Mouse (Mus musculus): ENCODE measurements around the gene Stx8. TPM values are rescaled to one million over a fixed set of nuclear protein-coding genes. Genes with fewer than 3 reads are reported as not detected.
A peak's percentile ranks its signal among the peaks of the same experiment; 100 is the strongest.

Gene Stx8
- 10 to 100 TPM; 58.8 to 83.5 TPM for polyA plus RNA-seq (2017; shearing (Covaris generic))

- peak; percentile 91 for ATAC-seq
Measured at GRCm38 (mm10) chr11:67965905-67966878, at the start of gene Stx8. Stx8 (plus strand) TSS chr11:67966193.

- ATAC-seq = no peak
Measured at GRCm38 (mm10) chr11:67917126-67917525, 48.9 kb upstream of the Stx8 start.

GRCm38 (mm10) chr11:67919593-67919992 is 46.4 kb upstream of the Stx8 start:
- ATAC-seq = no peak

GRCm38 (mm10) chr11:67920226-67920960 is 45.6 kb upstream of the Stx8 start:
- no peak for ATAC-seq

GRCm38 (mm10) chr11:67921091-67921826 is 44.7 kb upstream of the Stx8 start:
- ATAC-seq = no peak

- ATAC-seq = no peak
Measured at GRCm38 (mm10) chr11:67921827-67922754, 43.9 kb upstream of the Stx8 start, which contains the start of gene Usp43. Usp43 (minus strand) TSS chr11:67922153.

GRCm38 (mm10) chr11:67922755-67923125 is 43.3 kb upstream of the Stx8 start:
- no peak for ATAC-seq

GRCm38 (mm10) chr11:67923720-67924119 is 42.3 kb upstream of the Stx8 start:
- ATAC-seq = no peak

GRCm38 (mm10) chr11:67925000-67925399 is 41.0 kb upstream of the Stx8 start:
- no peak for ATAC-seq

GRCm38 (mm10) chr11:67926348-67927055 is 39.5 kb upstream of the Stx8 start:
- ATAC-seq = no peak

- ATAC-seq = no peak
Measured at GRCm38 (mm10) chr11:67932156-67932555, 33.8 kb upstream of the Stx8 start.

- ATAC-seq = no peak
Measured at GRCm38 (mm10) chr11:67948229-67948628, 17.8 kb upstream of the Stx8 start.

- ATAC-seq = no peak
Measured at GRCm38 (mm10) chr11:67949475-67949874, 16.5 kb upstream of the Stx8 start.

GRCm38 (mm10) chr11:67953604-67954003 is 12.4 kb upstream of the Stx8 start:
- no peak for ATAC-seq

GRCm38 (mm10) chr11:67954413-67954812 is 11.6 kb upstream of the Stx8 start:
- ATAC-seq = no peak

- ATAC-seq = no peak
Measured at GRCm38 (mm10) chr11:67964110-67964509, 1.9 kb upstream of the Stx8 start.

- ATAC-seq = peak; percentile 42
Measured at GRCm38 (mm10) chr11:67965242-67965883, 630 bp upstream of the Stx8 start, which contains the start of gene Cfap52. Cfap52 (minus strand) TSS chr11:67965651.

- no peak for ATAC-seq
Measured at GRCm38 (mm10) chr11:67967831-67968230, 1.8 kb downstream of the Stx8 start.

GRCm38 (mm10) chr11:67972606-67973005 is 6.6 kb downstream of the Stx8 start:
- no peak for ATAC-seq

GRCm38 (mm10) chr11:67973225-67973624 is 7.2 kb downstream of the Stx8 start:
- ATAC-seq = no peak

Data from activated CD4-positive, CD25-positive, alpha-beta regulatory T cell, adult 4 months (primary cell).